Mouse (Mus musculus) MEL (cell line): ENCODE data around the gene Naga.

Source experiments
- CHD1 ChIP-seq: IDR thresholded peaks from 2 replicates; pipeline ENCODE4 v1.6.1; 2012; ENCODE audit warnings: low read depth, mild to moderate bottlenecking, inconsistent platforms, low read length, improper control_type of control experiment
- CHD2 ChIP-seq: IDR thresholded peaks from 2 replicates; pipeline ENCODE4 v1.6.1; 2011; ENCODE audit warnings: low read length, improper control_type of control experiment
- CTCF ChIP-seq, 3 experiments: IDR thresholded peaks in 2 of 3; conservative IDR thresholded peaks in 1 of 3; 2 replicates each; pipeline ENCODE4 v1.5.1; 2011 to 2012; ENCODE audit warnings: low read length in 3 of 3, low read depth in 2 of 3, mild to moderate bottlenecking in 2 of 3, improper control_type of control experiment in 1 of 3, inconsistent platforms in 1 of 3, mixed read lengths in 1 of 3, moderate library complexity in 1 of 3; ENCODE audit not compliant: control insufficient read depth in 1 of 3, insufficient read depth in 1 of 3, poor library complexity in 1 of 3, severe bottlenecking in 1 of 3
- EP300 ChIP-seq, 2 experiments: IDR thresholded peaks; 2 replicates each; pipeline ENCODE4 v1.6.1; 2011; ENCODE audit warnings: improper control_type of control experiment in 2 of 2, low read length in 2 of 2, low read depth in 1 of 2, mild to moderate bottlenecking in 1 of 2
- GATA1 ChIP-seq: IDR thresholded peaks from 2 replicates; pipeline ENCODE4 v1.6.1; 2011; ENCODE audit warnings: low read depth, low read length, improper control_type of control experiment
- HCFC1 ChIP-seq: IDR thresholded peaks from 2 replicates; pipeline ENCODE4 v1.6.1; 2012; ENCODE audit warnings: low read depth, mild to moderate bottlenecking, inconsistent platforms, low read length, improper control_type of control experiment, moderate library complexity
- MAZ ChIP-seq: IDR thresholded peaks from 2 replicates; pipeline ENCODE4 v1.6.1; 2012; ENCODE audit warnings: low read depth, mild to moderate bottlenecking, inconsistent platforms, low read length, improper control_type of control experiment
- NELFE ChIP-seq: IDR thresholded peaks from 2 replicates; pipeline ENCODE4 v1.6.1; 2011; ENCODE audit warnings: low read depth, low read length, improper control_type of control experiment
- POLR2A ChIP-seq, 2 experiments: IDR thresholded peaks; 2 replicates each; pipeline ENCODE4 v1.6.1; 2011 to 2012; ENCODE audit warnings: low read length in 2 of 2, mild to moderate bottlenecking in 2 of 2, control low read depth in 1 of 2, improper control_type of control experiment in 1 of 2, low read depth in 1 of 2, moderate library complexity in 1 of 2; ENCODE audit not compliant: control insufficient read depth in 1 of 2, insufficient read depth in 1 of 2, poor library complexity in 1 of 2
- SIN3A ChIP-seq: IDR thresholded peaks from 2 replicates; pipeline ENCODE4 v1.6.1; 2012; ENCODE audit warnings: low read length, improper control_type of control experiment, inconsistent platforms
- USF1 ChIP-seq: IDR thresholded peaks from 2 replicates; pipeline ENCODE4 v1.6.1; 2014; ENCODE audit warnings: low read depth, mild to moderate bottlenecking, inconsistent platforms, low read length, improper control_type of control experiment, moderate library complexity

GRCm38 (mm10) chr15:82341036-82341501 is 2.3 kb upstream of the Naga start:
- peak; percentile 77 for TF ChIP-seq MAZ
- TF ChIP-seq CTCF (IDR thresholded peaks at IDR 0.05 in 2 of 3, conservative IDR thresholded peaks at IDR 0.05 in 1 of 3; ENCODE audit: control insufficient read depth in 1 of 3, insufficient read depth in 1 of 3, low read depth in 2 of 3, low read length in 3 of 3, poor library complexity in 1 of 3, severe bottlenecking in 1 of 3) = no peak
- TF ChIP-seq CHD1 = no peak; the same call in 1 of the 2 replicates
- no peak for TF ChIP-seq CHD2
- TF ChIP-seq POLR2A (IDR thresholded peaks at IDR 0.05; ENCODE audit: control insufficient read depth in 1 of 2, insufficient read depth in 1 of 2, low read depth in 1 of 2, low read length in 2 of 2, poor library complexity in 1 of 2) = peak; percentile 8 to 60; a peak in 2 of 4 replicates
- peak; percentile 38; the same call in 1 of the 2 replicates for TF ChIP-seq NELFE
- TF ChIP-seq HCFC1 = peak; percentile 28; the same call in 1 of the 2 replicates
- TF ChIP-seq GATA1 = no peak
- no peak; a peak in 1 of 4 replicates for TF ChIP-seq EP300 (IDR thresholded peaks at IDR 0.05; ENCODE audit: low read depth in 1 of 2, low read length in 2 of 2)
- no peak for TF ChIP-seq SIN3A
- no peak for TF ChIP-seq USF1
